Mouse (Mus musculus): ENCODE measurements around the gene Hk2.

DNA sequence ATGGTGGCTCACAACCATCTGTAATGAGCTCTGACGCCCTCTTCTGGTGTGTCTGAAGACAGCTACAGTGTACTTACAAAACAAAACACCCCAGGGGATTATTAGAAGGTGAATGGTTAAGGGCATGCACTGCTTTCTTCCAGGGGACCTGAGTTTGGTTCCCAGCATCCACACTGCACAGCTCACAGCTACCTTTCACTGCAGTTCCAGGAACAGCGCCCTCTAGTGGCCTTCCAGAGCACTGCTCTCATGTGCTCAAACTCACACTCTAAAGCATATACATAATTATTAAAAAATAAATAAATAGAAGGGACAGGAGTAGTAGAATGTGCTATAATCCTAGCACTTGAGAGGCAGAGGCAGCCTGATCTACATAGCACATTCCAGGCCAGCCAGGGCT lies 18.9 kb downstream of the Hk2 start:
- TF ChIP-seq CTCF (IDR thresholded peaks at IDR 0.05; ENCODE audit: low read depth) (peak; percentile 71), EP300 (IDR thresholded peaks at IDR 0.05; ENCODE audit: low read depth) (no peak)
